Mouse (Mus musculus) heart, embryonic 14.5 days (tissue): ENCODE measurements at regions not wholly inside any gene's neighbourhood (a gene's known extent, or its start where the extent isn't known, plus 50 kb on each side); places are given as distances from the start of the nearest gene placed in this dataset.

Source experiments
- ATAC-seq: fragments of 200-750 bp; cut with Nextera tagmentation; 2 replicates; pipeline ENCODE4 v1.8.0; 2017; ENCODE audit warnings: low read depth, moderate TSS enrichment; ENCODE audit not compliant: insufficient number of reproducible peaks, insufficient read depth, low FRiP score
- H3K27ac ChIP-seq, 2 experiments: fragments of 200-500 bp in 1 of 2; fragments of 300-500 bp in 1 of 2; sonication (generic) in 1 of 2; replicated peaks in 1 of 2; 2 replicates each; pipeline ENCODE4 v1.5.1; 2012 to 2014; ENCODE audit warnings: low read depth in 2 of 2, low read length in 2 of 2, control low read depth in 1 of 2, mild to moderate bottlenecking in 1 of 2, mixed read lengths in 1 of 2; ENCODE audit not compliant: control insufficient read depth in 1 of 2, insufficient read depth in 1 of 2
- H3K27me3 ChIP-seq: fragments of 300-500 bp; sonication (generic); 2 replicates; pipeline ENCODE4 v1.6.1; 2014; ENCODE audit warnings: mild to moderate bottlenecking, low read length, control low read depth; ENCODE audit not compliant: control insufficient read depth, insufficient read depth
- H3K36me3 ChIP-seq: fragments of 300-500 bp; sonication (generic); 2 replicates; pipeline ENCODE4 v1.6.1; 2014; ENCODE audit warnings: mild to moderate bottlenecking, control low read depth, low read length, mixed read lengths; ENCODE audit not compliant: control insufficient read depth, insufficient read depth
- H3K4me1 ChIP-seq, 2 experiments: fragments of 200-500 bp in 1 of 2; fragments of 300-500 bp in 1 of 2; sonication (generic) in 1 of 2; 2 replicates each; pipeline ENCODE4 v1.6.1; 2012 to 2014; ENCODE audit warnings: low read length in 2 of 2, control low read depth in 1 of 2, mixed read lengths in 1 of 2; ENCODE audit not compliant: control insufficient read depth in 2 of 2, insufficient read depth in 2 of 2
- H3K4me2 ChIP-seq: fragments of 300-500 bp; sonication (generic); 2 replicates; pipeline ENCODE4 v1.6.1; 2014; ENCODE audit warnings: mild to moderate bottlenecking, low read length
- H3K4me3 ChIP-seq, 2 experiments: fragments of 200-500 bp in 1 of 2; fragments of 300-500 bp in 1 of 2; sonication (generic) in 1 of 2; 2 replicates each; pipeline ENCODE4 v1.5.1; 2012 to 2014; ENCODE audit warnings: low read length in 2 of 2, mild to moderate bottlenecking in 2 of 2, control low read depth in 1 of 2, low read depth in 1 of 2, moderate library complexity in 1 of 2; ENCODE audit not compliant: control insufficient read depth in 1 of 2, insufficient read depth in 1 of 2
- H3K9ac ChIP-seq: fragments of 300-500 bp; sonication (generic); 2 replicates; pipeline ENCODE4 v1.6.1; 2014; ENCODE audit warnings: mild to moderate bottlenecking, low read length
- H3K9me3 ChIP-seq: fragments of 300-500 bp; sonication (generic); 2 replicates; pipeline ENCODE4 v1.6.1; 2016; ENCODE audit warnings: low read length, control low read depth; ENCODE audit not compliant: control insufficient read depth
- WGBS: fragments of 180-500 bp; shearing (Covaris S2); extraction: QIAGEN DNeasy Blood & Tissue Kit; methylation state at CpG from one replicate; pipeline ENCODE4 v1.1.7; 2014; 5-methylcytosine and 5-hydroxymethylcytosine counted together

DNA sequence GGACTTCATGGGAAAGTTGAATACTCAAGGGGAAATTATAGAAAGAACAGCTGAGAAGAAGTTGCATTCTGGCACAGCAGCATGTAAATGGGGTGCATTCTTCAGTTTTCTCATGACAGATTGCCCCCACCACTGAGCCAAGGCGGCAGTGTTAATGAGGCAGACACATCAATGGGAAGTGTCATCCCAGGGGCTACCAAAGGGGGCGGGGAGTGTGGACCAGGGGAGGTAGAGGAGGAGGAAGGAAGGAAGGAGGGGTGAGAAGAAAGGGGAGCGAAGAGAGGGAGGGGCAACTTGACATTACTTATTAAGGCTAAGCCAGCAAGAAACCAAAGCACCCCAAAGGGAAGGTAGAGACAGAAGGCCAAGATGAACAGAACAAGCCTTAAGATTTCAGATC, 419.4 kb upstream of the Atp11b start:
- no peak overlapping the region for H3K27ac ChIP-seq
- 51% methylated on average over 3 of the region's 3 CpGs for WGBS
- no peaks in the 10 kb centered on the region for H3K9me3 ChIP-seq

DNA sequence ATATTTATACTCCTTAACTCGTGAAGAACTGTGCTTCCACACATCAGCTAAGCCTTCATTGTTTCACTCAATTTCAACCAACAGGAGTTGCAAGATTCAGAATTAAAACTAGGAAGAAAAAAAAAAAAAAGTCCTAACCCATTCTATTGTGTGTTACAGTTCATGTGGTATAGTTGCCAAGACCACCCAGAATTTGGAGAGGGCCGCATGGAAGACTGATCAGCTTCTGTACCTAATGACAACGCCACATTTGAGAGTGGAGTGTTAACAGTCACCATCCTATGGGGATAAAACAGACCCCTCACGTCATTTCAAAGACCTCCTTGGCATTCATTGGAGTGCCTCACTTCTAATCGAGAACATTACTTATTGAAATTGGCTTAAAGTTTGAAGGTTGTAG, 418.1 kb upstream of the Atp11b start:
- Histone ChIP-seq H3K36me3 (no peaks in the 10 kb centered on the region), H3K4me3 (no peak overlapping the region), H3K9me3 (no peaks in the 10 kb centered on the region), H3K4me2 (no peak overlapping the region), H3K9ac (no peak overlapping the region), H3K27ac (no peak overlapping the region), H3K27me3 (peaks cover 12% of the 10 kb centered on the region; the same call in 1 of the 2 replicates), H3K4me1 (peaks cover 0 to 2% of the 10 kb centered on the region in 2 experiments; a peak in 1 of 4 replicates)
- 54% methylated on average over 5 of the region's 5 CpGs for WGBS
- ATAC-seq, result no peak

More for the DNA sequence above, 419.4 kb upstream of the Atp11b start:
- Histone ChIP-seq H3K4me1 (peaks cover 0 to 2% of the 10 kb centered on the region in 2 experiments; a peak in 1 of 4 replicates), H3K9ac (no peak overlapping the region), H3K27me3 (peaks cover 5% of the 10 kb centered on the region; the same call in 1 of the 2 replicates), H3K4me3 (no peak overlapping the region), H3K36me3 (no peaks in the 10 kb centered on the region), H3K4me2 (no peak overlapping the region)
- no peak for ATAC-seq

DNA sequence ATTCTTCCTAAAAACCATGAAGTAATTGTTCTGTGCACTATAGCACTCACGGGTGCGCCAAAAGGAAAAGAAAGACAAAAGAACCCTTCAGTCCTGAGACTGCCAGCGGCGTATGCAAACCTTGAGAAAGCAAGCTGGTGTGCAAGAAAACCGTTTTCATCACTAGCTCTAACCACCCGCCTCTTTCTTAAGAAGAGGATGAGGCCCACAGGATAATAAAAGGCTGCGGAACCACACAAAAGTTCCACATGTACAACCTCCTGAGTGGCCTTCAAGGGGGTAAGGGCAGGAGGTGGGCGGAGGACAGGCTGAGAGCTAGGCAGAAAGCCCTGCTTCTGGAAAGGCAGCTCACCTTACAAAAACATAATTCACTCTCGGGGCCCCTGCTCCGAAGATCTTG, 413.4 kb upstream of the Atp11b start:
- Histone ChIP-seq H3K4me2 (peak overlapping the region; percentile 83), H3K9ac (peak overlapping the region; percentile 59), H3K9me3 (no peaks in the 10 kb centered on the region), H3K4me3 (peak overlapping the region; percentile 49 to 51), H3K27ac (no peak overlapping the region), H3K27me3 (peaks cover 7% of the 10 kb centered on the region; the same call in 1 of the 2 replicates), H3K36me3 (no peaks in the 10 kb centered on the region), H3K4me1 (peaks cover 3% of the 10 kb centered on the region in 2 experiments; a peak in 2 of 4 replicates)
- WGBS, result 14% methylated on average over 10 of the region's 10 CpGs
- no peak for ATAC-seq

DNA sequence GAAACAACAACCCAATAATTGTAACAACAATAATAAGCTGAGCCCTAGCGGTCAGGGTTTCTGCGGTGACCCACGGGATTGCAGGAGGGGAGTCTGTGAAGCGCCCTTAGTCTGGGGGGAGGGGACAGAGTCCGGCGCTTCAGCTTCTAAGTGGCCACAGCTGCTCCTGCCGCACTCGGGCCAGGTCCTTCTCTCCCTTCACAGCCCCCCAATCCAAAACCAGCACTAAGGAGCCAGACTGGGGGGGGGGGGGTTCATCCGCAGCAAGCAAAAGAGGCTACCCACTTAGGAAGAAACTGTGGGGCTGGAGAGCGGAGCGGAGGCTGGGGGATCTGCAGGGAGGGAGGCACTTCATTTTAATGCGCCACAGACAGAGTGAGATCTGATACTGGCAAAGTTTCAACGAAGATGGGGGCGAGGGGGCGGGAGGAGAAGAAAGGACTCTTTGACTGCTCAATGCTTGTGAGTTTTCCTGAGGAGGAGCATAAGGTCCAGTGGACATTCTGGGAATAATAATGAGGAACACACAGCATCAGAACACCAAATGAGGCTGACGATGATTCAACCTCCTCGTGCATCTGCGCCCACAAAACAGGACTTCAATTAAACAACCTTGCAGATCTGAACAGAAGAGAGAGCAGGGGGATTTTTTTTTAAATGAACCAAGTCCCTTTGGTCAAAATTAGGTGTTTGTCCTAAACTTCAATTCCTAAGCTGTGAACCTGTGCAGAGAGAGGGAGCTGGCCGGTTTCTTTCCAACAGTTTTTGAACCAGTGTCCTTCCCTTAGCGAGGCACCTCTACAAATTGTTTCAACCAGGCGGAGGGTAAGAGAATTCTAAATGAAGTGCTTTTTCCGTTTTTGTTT, 412.7 kb upstream of the Atp11b start:
- H3K27ac ChIP-seq, result no peak overlapping the region
- ATAC-seq, result no peak

DNA sequence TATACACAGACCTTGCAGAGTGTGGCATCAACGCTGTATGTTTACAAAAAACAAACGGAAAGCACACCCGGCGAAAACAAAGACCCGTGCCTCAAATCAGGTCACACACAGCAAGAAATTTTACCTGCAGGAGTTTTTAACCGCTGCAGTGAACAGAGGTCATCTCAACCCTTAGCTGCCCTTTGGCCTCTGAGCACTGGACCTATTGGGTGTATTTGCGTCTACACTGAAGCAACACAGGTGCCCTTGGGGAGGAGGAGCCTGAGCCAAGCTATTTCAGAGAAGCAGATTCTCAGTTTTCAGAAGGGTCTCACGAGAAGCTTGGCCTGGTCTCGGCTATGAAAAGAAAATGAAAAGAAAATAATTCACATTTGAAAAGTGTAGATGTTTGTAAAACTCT, 412.1 kb upstream of the Atp11b start:
- 22% methylated on average over 9 of the region's 9 CpGs for WGBS
- H3K4me3 ChIP-seq, result peak overlapping the region; percentile 49 to 51; a peak in 2 of 4 replicates
- ATAC-seq, result no peak

More for the DNA sequence above, 412.7 kb upstream of the Atp11b start:
- Histone ChIP-seq H3K4me1 (peaks cover 3% of the 10 kb centered on the region in 2 experiments; a peak in 2 of 4 replicates), H3K27me3 (peaks cover 7% of the 10 kb centered on the region; the same call in 1 of the 2 replicates), H3K36me3 (no peaks in the 10 kb centered on the region), H3K9me3 (no peaks in the 10 kb centered on the region), H3K4me2 (peak overlapping the region; percentile 83), H3K9ac (peak overlapping the region; percentile 59), H3K4me3 (peak overlapping the region; percentile 49 to 51)
- WGBS, result 3% methylated on average over 22 of the region's 22 CpGs

DNA sequence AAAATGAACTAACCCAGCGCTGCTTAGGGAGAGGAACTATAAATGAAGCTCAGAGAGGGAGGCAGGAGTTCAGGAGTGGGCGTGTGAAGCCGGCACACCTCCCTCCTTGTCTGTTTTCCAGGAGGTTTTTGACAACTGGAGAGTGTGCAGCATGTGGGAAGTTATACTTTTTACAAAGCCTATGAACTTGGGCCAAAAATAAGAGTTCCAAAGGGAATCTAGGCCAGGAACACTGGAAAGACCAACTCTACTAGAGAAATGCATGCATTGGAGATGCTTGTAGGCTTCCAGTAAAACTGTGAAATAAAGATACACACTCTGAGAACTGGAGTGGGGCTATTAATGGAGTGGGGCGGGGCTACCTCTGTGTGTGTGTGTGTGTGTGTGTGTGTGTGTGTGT, 411.3 kb upstream of the Atp11b start:
- H3K9me3 ChIP-seq, result no peaks in the 10 kb centered on the region
- H3K36me3 ChIP-seq, result no peaks in the 10 kb centered on the region
- no peak overlapping the region for H3K4me2 ChIP-seq
- no peak for ATAC-seq
- H3K9ac ChIP-seq, result no peak overlapping the region
- WGBS, result 72% methylated on average over 4 of the region's 4 CpGs
- no peak overlapping the region for H3K27ac ChIP-seq
- no peak overlapping the region for H3K4me3 ChIP-seq
- peaks cover 3% of the 10 kb centered on the region in 2 experiments; a peak in 2 of 4 replicates for H3K4me1 ChIP-seq
- H3K27me3 ChIP-seq, result peaks cover 7% of the 10 kb centered on the region; the same call in 1 of the 2 replicates

More for the DNA sequence above, 412.1 kb upstream of the Atp11b start:
- Histone ChIP-seq H3K4me2 (peak overlapping the region; percentile 83), H3K36me3 (no peaks in the 10 kb centered on the region), H3K9ac (no peak overlapping the region), H3K9me3 (no peaks in the 10 kb centered on the region), H3K27ac (no peak overlapping the region), H3K4me1 (peaks cover 3% of the 10 kb centered on the region in 2 experiments; a peak in 2 of 4 replicates), H3K27me3 (peaks cover 7% of the 10 kb centered on the region; the same call in 1 of the 2 replicates)

DNA sequence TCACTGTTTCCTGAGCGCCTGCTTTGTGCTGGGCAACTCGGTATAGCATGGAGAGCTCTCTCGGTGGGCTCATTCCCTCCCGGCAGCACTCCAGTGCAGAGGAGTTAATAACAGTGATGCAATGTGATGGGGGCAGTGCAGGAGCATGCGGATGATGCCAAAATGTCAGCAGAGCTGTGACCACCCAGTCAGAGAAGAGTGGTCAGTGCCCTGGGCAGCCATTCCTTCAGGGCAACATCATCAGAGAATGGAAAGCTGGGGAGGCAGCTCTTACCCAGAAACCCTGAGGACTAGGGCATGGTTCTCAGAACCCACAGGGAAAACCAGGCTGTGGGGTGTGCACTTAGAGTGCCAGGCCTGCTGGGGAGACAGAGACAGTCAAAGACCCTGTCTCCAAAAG, 410.0 kb upstream of the Atp11b start:
- ATAC-seq, result no peak
- no peak overlapping the region for H3K4me3 ChIP-seq
- WGBS, result 75% methylated on average over 5 of the region's 5 CpGs
- peaks cover 3% of the 10 kb centered on the region in 2 experiments; a peak in 2 of 4 replicates for H3K4me1 ChIP-seq
- H3K27ac ChIP-seq, result no peak overlapping the region
- no peaks in the 10 kb centered on the region for H3K9me3 ChIP-seq
- H3K27me3 ChIP-seq, result peaks cover 7% of the 10 kb centered on the region; the same call in 1 of the 2 replicates
- no peak overlapping the region for H3K4me2 ChIP-seq
- no peak overlapping the region for H3K9ac ChIP-seq
- no peaks in the 10 kb centered on the region for H3K36me3 ChIP-seq
